Mouse (Mus musculus) embryo, embryonic 10.5 days (tissue): ENCODE measurements at regions not wholly inside any gene's neighbourhood (a gene's known extent, or its start where the extent isn't known, plus 50 kb on each side); places are given as distances from the start of the nearest gene placed in this dataset.

Experiments
- DNase-seq: peaks from one replicate; pipeline ENCODE4 v3.0.0-alpha.2; 2015; ENCODE audit warnings: low spot score

GRCm38 (mm10) chr4:127758961-127759360 is 211.8 kb downstream of the CK137956 start:
- peak; percentile 2 for DNase-seq

- DNase-seq: no peak
Measured at GRCm38 (mm10) chr4:127756238-127756637, 214.5 kb downstream of the CK137956 start.

- DNase-seq: no peak
Measured at GRCm38 (mm10) chr4:127750781-127751180, 220.0 kb downstream of the CK137956 start.

- no peak for DNase-seq
Measured at GRCm38 (mm10) chr4:127747876-127748275, 222.9 kb downstream of the CK137956 start.

GRCm38 (mm10) chr4:127736781-127737180 is 234.0 kb downstream of the CK137956 start:
- no peak for DNase-seq

GRCm38 (mm10) chr4:127736151-127736550 is 234.6 kb downstream of the CK137956 start:
- DNase-seq: no peak

- DNase-seq: peak; percentile 10
Measured at GRCm38 (mm10) chr4:127734641-127735040, 236.1 kb downstream of the CK137956 start.

GRCm38 (mm10) chr4:127718661-127719060 is 252.1 kb downstream of the CK137956 start:
- no peak for DNase-seq

GRCm38 (mm10) chr4:127712274-127712673 is 258.5 kb downstream of the CK137956 start:
- DNase-seq: no peak

GRCm38 (mm10) chr4:127710816-127711215 is 259.9 kb downstream of the CK137956 start:
- DNase-seq: no peak

- no peak for DNase-seq
Measured at GRCm38 (mm10) chr4:127709746-127710145, 261.0 kb downstream of the CK137956 start.

- no peak for DNase-seq
Measured at GRCm38 (mm10) chr4:127708186-127708585, 262.6 kb downstream of the CK137956 start.

GRCm38 (mm10) chr4:127707126-127707525 is 263.6 kb downstream of the CK137956 start:
- no peak for DNase-seq

GRCm38 (mm10) chr4:127701651-127702050 is 269.1 kb downstream of the CK137956 start:
- no peak for DNase-seq

GRCm38 (mm10) chr4:127689986-127690385 is 280.8 kb downstream of the CK137956 start:
- DNase-seq: no peak

- DNase-seq: no peak
Measured at GRCm38 (mm10) chr4:127685021-127685420, 285.7 kb downstream of the CK137956 start.

- no peak for DNase-seq
Measured at GRCm38 (mm10) chr4:127679391-127679790, 291.4 kb downstream of the CK137956 start.

GRCm38 (mm10) chr4:127678437-127678836 is 292.3 kb downstream of the CK137956 start:
- no peak for DNase-seq

GRCm38 (mm10) chr4:127675745-127676315 is 294.9 kb downstream of the CK137956 start:
- peak; percentile 65 for DNase-seq

- no peak for DNase-seq
Measured at GRCm38 (mm10) chr4:127659950-127660349, 302.0 kb upstream of the Gjb5 start.

- no peak for DNase-seq
Measured at GRCm38 (mm10) chr4:127651601-127652000, 293.6 kb upstream of the Gjb5 start.

- DNase-seq: no peak
Measured at GRCm38 (mm10) chr4:127648011-127648410, 290.0 kb upstream of the Gjb5 start.

- no peak for DNase-seq
Measured at GRCm38 (mm10) chr4:127647189-127647588, 289.2 kb upstream of the Gjb5 start.
